Mouse (Mus musculus) liver, postnatal 0 days (tissue): Measurements from ENCODE around the gene Mlana. TPM values are rescaled to one million over a fixed set of nuclear protein-coding genes. Genes with fewer than 3 reads are reported as not detected.

Source experiments
- ATAC-seq: fragments of 200-750 bp; cut with Nextera tagmentation; 2 replicates; pipeline ENCODE4 v1.8.0; 2017; ENCODE audit warnings: mild to moderate bottlenecking, moderate library complexity
- DNase-seq: peaks from one replicate; pipeline ENCODE4 v3.0.0-alpha.2; 2016
- H3K27ac ChIP-seq: fragments of 300-500 bp; sonication (generic); 2 replicates; pipeline ENCODE4 v1.5.1; 2014; ENCODE audit warnings: antibody characterized with exemption, moderate library complexity, mild to moderate bottlenecking, low read depth
- H3K27me3 ChIP-seq: fragments of 300-500 bp; sonication (generic); 2 replicates; pipeline ENCODE4 v1.6.1; 2014; ENCODE audit warnings: low read length, control low read depth, mixed read lengths; ENCODE audit not compliant: insufficient read depth
- H3K36me3 ChIP-seq: fragments of 300-500 bp; sonication (generic); replicated peaks from 2 replicates; pipeline ENCODE4 v1.6.1; 2014; ENCODE audit warnings: mild to moderate bottlenecking, control low read depth, low read length, moderate library complexity, mixed read lengths; ENCODE audit not compliant: insufficient read depth
- H3K4me1 ChIP-seq: fragments of 300-500 bp; sonication (generic); 2 replicates; pipeline ENCODE4 v1.6.1; 2014; ENCODE audit warnings: antibody characterized with exemption, mild to moderate bottlenecking, control low read depth; ENCODE audit not compliant: insufficient read depth
- H3K4me2 ChIP-seq: fragments of 300-500 bp; sonication (generic); 2 replicates; pipeline ENCODE4 v1.6.1; 2014; ENCODE audit warnings: low read depth, mild to moderate bottlenecking, low read length, moderate library complexity, mixed read lengths
- H3K4me3 ChIP-seq: fragments of 300-500 bp; sonication (generic); 2 replicates; pipeline ENCODE4 v1.5.1; 2014; ENCODE audit warnings: low read depth, low read length
- H3K9ac ChIP-seq: fragments of 300-500 bp; sonication (generic); replicated peaks from 2 replicates; pipeline ENCODE4 v1.6.1; 2014; ENCODE audit warnings: mild to moderate bottlenecking, moderate library complexity
- H3K9me3 ChIP-seq: fragments of 300-500 bp; sonication (generic); 2 replicates; pipeline ENCODE4 v1.6.1; 2016; ENCODE audit warnings: mild to moderate bottlenecking, control low read depth, low read length, mixed read lengths
- CTCF ChIP-seq: sonication (generic); IDR thresholded peaks from 2 replicates; pipeline ENCODE4 v1.5.1; 2016; ENCODE audit warnings: antibody characterized with exemption, low read depth
- EP300 ChIP-seq: IDR thresholded peaks from 2 replicates; pipeline ENCODE4 v1.6.1; 2016; ENCODE audit warnings: antibody characterized with exemption, low read depth, mild to moderate bottlenecking
- WGBS: fragments of 180-500 bp; shearing (Covaris S2); extraction: QIAGEN DNeasy Blood & Tissue Kit; methylation state at CpG from one replicate; pipeline ENCODE4 v1.1.7; 2014; ENCODE audit not compliant: insufficient replicate concordance; 5-methylcytosine and 5-hydroxymethylcytosine counted together
- polyA plus RNA-seq: library from polyadenylated mRNA; unstranded; fragments of >200 nt; fragmentation: Nextera tagmentation; extraction: Ambion mirVana; gene quantifications from 2 replicates; pipeline ENCODE4 v1.2.1, GENCODE M21; 2015

The Mlana gene
- polyA plus RNA-seq, 1 experiment from 2014 or later = not detected

DNA sequence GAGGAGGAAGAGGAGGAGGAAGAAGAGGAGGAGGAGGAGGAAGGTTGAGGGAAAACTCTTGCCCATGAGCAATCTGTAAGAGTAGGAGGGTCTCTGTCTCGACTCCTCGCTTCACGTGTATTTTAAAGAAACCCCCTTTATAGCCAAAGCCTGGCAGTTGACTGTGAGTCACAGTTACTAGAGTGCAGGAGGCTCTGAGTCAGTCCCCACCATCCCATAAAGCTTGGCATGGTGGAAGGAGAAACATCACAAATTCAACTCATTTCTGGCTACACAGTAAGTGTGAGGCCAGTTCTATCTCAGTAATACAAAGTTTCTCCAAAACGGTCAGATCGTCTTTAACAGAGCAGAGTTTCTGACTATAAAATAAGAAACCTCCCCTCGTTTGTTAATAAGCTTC lies 27.4 kb upstream of the Mlana start:
- H3K27ac ChIP-seq = no peak overlapping the region
- H3K9ac ChIP-seq = no peak overlapping the region
- ATAC-seq (no peak), DNase-seq (no peak)
- TF ChIP-seq EP300 (no peak), CTCF (no peak)
- no peak overlapping the region for H3K4me2 ChIP-seq
- peaks cover 11% of the 10 kb centered on the region; the same call in 1 of the 2 replicates for H3K4me1 ChIP-seq
- WGBS = 82% methylated on average over 6 of the region's 6 CpGs
- no peaks in the 10 kb centered on the region for H3K9me3 ChIP-seq
- H3K36me3 ChIP-seq = no peaks in the 10 kb centered on the region
- H3K27me3 ChIP-seq = no peaks in the 10 kb centered on the region
- no peak overlapping the region for H3K4me3 ChIP-seq

GRCm38 (mm10) chr19:29671160-29671559 lies 26.5 kb upstream of the Mlana start:
- no peaks in the 10 kb centered on the region for H3K9me3 ChIP-seq
- DNase-seq (no peak), ATAC-seq (no peak)
- H3K4me2 ChIP-seq = no peak overlapping the region
- H3K9ac ChIP-seq = no peak overlapping the region
- H3K27me3 ChIP-seq = no peaks in the 10 kb centered on the region
- no peak overlapping the region for H3K4me3 ChIP-seq
- no peaks in the 10 kb centered on the region for H3K36me3 ChIP-seq
- WGBS = 78% methylated on average over 2 of the region's 2 CpGs
- TF ChIP-seq EP300 = no peak
- no peak for TF ChIP-seq CTCF
- H3K27ac ChIP-seq = no peak overlapping the region
- H3K4me1 ChIP-seq = peaks cover 15% of the 10 kb centered on the region

DNA sequence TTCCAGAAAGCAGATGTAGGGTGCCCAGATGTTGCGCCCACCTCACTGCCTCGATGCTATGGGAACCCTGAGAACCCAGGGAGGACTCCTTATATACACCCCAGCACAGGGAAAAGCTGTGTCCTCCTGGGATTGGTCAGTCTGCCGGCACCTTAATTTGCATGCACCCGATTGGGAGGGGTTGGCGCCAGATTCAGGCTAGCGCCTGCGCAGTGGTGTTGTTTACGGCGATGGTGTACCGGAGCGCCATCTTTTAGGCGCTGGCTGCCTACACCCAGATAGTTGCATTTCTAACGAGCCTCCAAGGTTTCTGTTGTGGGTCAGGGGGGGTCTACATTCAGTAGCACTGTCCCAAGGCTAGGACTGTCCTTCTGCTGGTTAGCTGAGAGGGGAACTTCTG lies 25.0 kb upstream of the Mlana start:
- ATAC-seq = no peak
- no peak overlapping the region for H3K4me3 ChIP-seq
- no peaks in the 10 kb centered on the region for H3K9me3 ChIP-seq
- H3K9ac ChIP-seq = no peak overlapping the region
- H3K4me2 ChIP-seq = no peak overlapping the region
- no peak for TF ChIP-seq CTCF
- TF ChIP-seq EP300 = no peak
- no peaks in the 10 kb centered on the region for H3K27me3 ChIP-seq
- no peaks in the 10 kb centered on the region for H3K36me3 ChIP-seq
- WGBS = 88% methylated on average over 13 of the region's 13 CpGs
- no peak overlapping the region for H3K27ac ChIP-seq
- H3K4me1 ChIP-seq = peaks cover 7% of the 10 kb centered on the region
- no peak for DNase-seq

- DNase-seq (no peak), ATAC-seq (no peak)
- H3K4me2 ChIP-seq = no peak overlapping the region
- peaks cover 4% of the 10 kb centered on the region for H3K4me1 ChIP-seq
- H3K27ac ChIP-seq = no peak overlapping the region
- no peak overlapping the region for H3K4me3 ChIP-seq
- H3K9ac ChIP-seq = no peak overlapping the region
- no peak for TF ChIP-seq EP300
- no peak for TF ChIP-seq CTCF
- WGBS = 81% methylated on average over 7 of the region's 7 CpGs
- no peaks in the 10 kb centered on the region for H3K27me3 ChIP-seq
- H3K36me3 ChIP-seq = no peaks in the 10 kb centered on the region
- H3K9me3 ChIP-seq = no peaks in the 10 kb centered on the region
Measured at GRCm38 (mm10) chr19:29674946-29675345, 22.7 kb upstream of the Mlana start.

DNA sequence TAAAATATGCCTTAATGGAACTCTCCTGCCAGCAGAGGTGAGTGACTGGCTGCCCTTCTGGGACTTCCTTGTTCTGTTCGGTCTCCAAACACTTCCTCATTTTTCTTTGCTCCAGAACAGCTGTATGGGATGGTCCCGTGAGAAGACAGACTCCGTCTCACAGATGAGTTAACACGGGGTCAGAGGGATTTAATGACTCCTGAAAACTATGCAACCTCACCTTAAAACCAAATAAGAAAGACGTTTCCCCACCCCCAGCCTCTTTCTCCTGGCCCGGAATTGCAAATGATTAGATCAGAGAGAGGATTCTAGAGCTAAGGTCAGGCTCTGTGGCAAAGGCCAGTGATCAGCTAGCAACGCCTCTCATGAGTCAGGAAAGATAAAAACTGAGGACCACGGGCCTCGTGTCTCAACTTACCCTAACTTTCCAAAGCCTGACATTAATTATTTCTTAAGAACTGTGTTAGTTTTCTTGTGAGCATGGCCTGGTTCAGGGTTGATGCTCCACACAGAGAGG lies 22.0 kb upstream of the Mlana start:
- Histone ChIP-seq H3K4me3 (no peak overlapping the region), H3K9ac (no peak overlapping the region), H3K4me1 (peaks cover 4% of the 10 kb centered on the region), H3K27ac (no peak overlapping the region), H3K4me2 (peak overlapping the region; percentile 28; the same call in 1 of the 2 replicates), H3K9me3 (no peaks in the 10 kb centered on the region), H3K27me3 (no peaks in the 10 kb centered on the region), H3K36me3 (no peaks in the 10 kb centered on the region)
- ATAC-seq (peak; percentile 75), DNase-seq (no peak)
- no peak for TF ChIP-seq EP300
- TF ChIP-seq CTCF = no peak
- 23% methylated on average over 9 of the region's 9 CpGs for WGBS

GRCm38 (mm10) chr19:29676479-29677193 lies 21.0 kb upstream of the Mlana start:
- 82% methylated on average over 10 of the region's 10 CpGs for WGBS
- Histone ChIP-seq H3K36me3 (no peaks in the 10 kb centered on the region), H3K27ac (no peak overlapping the region), H3K27me3 (no peaks in the 10 kb centered on the region), H3K4me2 (no peak overlapping the region), H3K4me3 (no peak overlapping the region), H3K9me3 (no peaks in the 10 kb centered on the region), H3K4me1 (peaks cover 4% of the 10 kb centered on the region), H3K9ac (no peak overlapping the region)
- TF ChIP-seq CTCF = no peak
- no peak for TF ChIP-seq EP300
- DNase-seq (no peak), ATAC-seq (peak; percentile 65)
